Mouse (Mus musculus) CH12.LX (cell line): ENCODE data around the gene Mast3. TPM values are rescaled to one million over a fixed set of nuclear protein-coding genes. Genes with fewer than 3 reads are reported as not detected.

ENCODE experiments used
- DNase-seq: peaks from one replicate; pipeline ENCODE4 v3.0.0-alpha.2; 2013; ENCODE audit errors: extremely low read depth
- H3K27ac ChIP-seq: 2 replicates; pipeline ENCODE4 v1.5.1; 2012; ENCODE audit warnings: low read depth, mild to moderate bottlenecking, control low read depth, moderate library complexity; ENCODE audit not compliant: insufficient read depth
- H3K27me3 ChIP-seq: replicated peaks from 2 replicates; pipeline ENCODE3; 2012; ENCODE audit warnings: inconsistent platforms
- H3K36me3 ChIP-seq, 2 experiments: replicated peaks in 1 of 2; 2 replicates each; pipeline versions ENCODE3 to v1.6.1; 2012; ENCODE audit warnings: inconsistent platforms in 1 of 2, low read length in 1 of 2, mild to moderate bottlenecking in 1 of 2, mixed read lengths in 1 of 2, moderate library complexity in 1 of 2; ENCODE audit not compliant: control insufficient read depth in 1 of 2, insufficient read depth in 1 of 2
- H3K4me1 ChIP-seq, 2 experiments: 2 replicates each; pipeline ENCODE4 v1.6.1; 2012; ENCODE audit warnings: inconsistent platforms in 1 of 2, moderate library complexity in 1 of 2; ENCODE audit not compliant: insufficient read depth in 2 of 2, control insufficient read depth in 1 of 2
- H3K4me2 ChIP-seq: 2 replicates; pipeline ENCODE4 v1.6.1; 2012; ENCODE audit warnings: low read depth, mild to moderate bottlenecking, control low read depth; ENCODE audit not compliant: poor library complexity, insufficient read depth, severe bottlenecking
- H3K4me3 ChIP-seq, 3 experiments: fragments of 150-350 bp in 1 of 3; sonication (generic) in 1 of 3; replicated peaks in 1 of 3; 2 replicates each; pipeline versions ENCODE3 to v1.5.1; 2011 to 2012; ENCODE audit warnings: low read depth in 2 of 3, low read length in 2 of 3, mild to moderate bottlenecking in 2 of 3, moderate library complexity in 2 of 3, control low read depth in 1 of 3, improper control_type of control experiment in 1 of 3, inconsistent platforms in 1 of 3, mixed read lengths in 1 of 3; ENCODE audit not compliant: poor library complexity in 1 of 3
- H3K79me2 ChIP-seq: replicated peaks from 2 replicates; pipeline ENCODE4 v1.6.1; 2012; ENCODE audit warnings: mild to moderate bottlenecking, moderate library complexity; ENCODE audit not compliant: control insufficient read depth, poor library complexity, insufficient read depth, severe bottlenecking; ENCODE audit errors: extremely low read depth
- H3K9ac ChIP-seq: 2 replicates; pipeline ENCODE4 v1.6.1; 2012; ENCODE audit warnings: low read depth, mild to moderate bottlenecking, control low read depth, moderate library complexity; ENCODE audit not compliant: insufficient read depth
- H3K9me3 ChIP-seq: replicated peaks from 2 replicates; pipeline ENCODE3; 2012; ENCODE audit warnings: low read length, inconsistent platforms, mixed read lengths
- CHD1 ChIP-seq: IDR thresholded peaks from 2 replicates; pipeline ENCODE4 v1.6.1; 2012; ENCODE audit warnings: low read depth, low read length, improper control_type of control experiment, inconsistent platforms
- CTCF ChIP-seq, 2 experiments: IDR thresholded peaks in 1 of 2; conservative IDR thresholded peaks in 1 of 2; 2 replicates each; pipeline ENCODE4 v1.5.1; 2011 to 2012; ENCODE audit warnings: low read depth in 2 of 2, low read length in 2 of 2, improper control_type of control experiment in 1 of 2, inconsistent platforms in 1 of 2, mild to moderate bottlenecking in 1 of 2, moderate library complexity in 1 of 2
- EP300 ChIP-seq: IDR thresholded peaks from 2 replicates; pipeline ENCODE4 v1.6.1; 2011; ENCODE audit warnings: low read length, improper control_type of control experiment
- HCFC1 ChIP-seq: IDR thresholded peaks from 2 replicates; pipeline ENCODE4 v1.6.1; 2012; ENCODE audit warnings: low read depth, mild to moderate bottlenecking, inconsistent platforms, low read length, improper control_type of control experiment
- IRF4 ChIP-seq: IDR thresholded peaks from 2 replicates; pipeline ENCODE4 v1.6.1; 2014; ENCODE audit warnings: low read depth, mild to moderate bottlenecking, inconsistent platforms, low read length, improper control_type of control experiment
- KAT2A ChIP-seq: IDR thresholded peaks from 2 replicates; pipeline ENCODE4 v1.6.1; 2012; ENCODE audit warnings: low read length, improper control_type of control experiment, inconsistent platforms; ENCODE audit not compliant: insufficient replicate concordance
- MAFK ChIP-seq: IDR thresholded peaks from 2 replicates; pipeline ENCODE4 v1.6.1; 2011; ENCODE audit warnings: low read length, improper control_type of control experiment; ENCODE audit not compliant: insufficient replicate concordance
- MEF2A ChIP-seq: IDR thresholded peaks from 2 replicates; pipeline ENCODE4 v1.6.1; 2014; ENCODE audit warnings: low read depth, mild to moderate bottlenecking, inconsistent platforms, low read length, improper control_type of control experiment, borderline replicate concordance
- MYC ChIP-seq: IDR thresholded peaks from 2 replicates; pipeline ENCODE4 v1.6.1; 2011; ENCODE audit warnings: low read depth, mild to moderate bottlenecking, improper control_type of control experiment, low read length
- NRF1 ChIP-seq: IDR thresholded peaks from 2 replicates; pipeline ENCODE4 v1.6.1; 2014; ENCODE audit warnings: low read depth, mild to moderate bottlenecking, inconsistent platforms, low read length, improper control_type of control experiment, moderate library complexity
- PAX5 ChIP-seq: IDR thresholded peaks from 2 replicates; pipeline ENCODE4 v1.6.1; 2012; ENCODE audit warnings: low read length, inconsistent platforms, mixed read lengths
- POLR2A ChIP-seq: IDR thresholded peaks from 2 replicates; pipeline ENCODE4 v1.6.1; 2011; ENCODE audit warnings: low read depth, mild to moderate bottlenecking, improper control_type of control experiment, low read length
- RAD21 ChIP-seq: IDR thresholded peaks from 2 replicates; pipeline ENCODE4 v1.6.1; 2011; ENCODE audit warnings: low read depth, mild to moderate bottlenecking, low read length, improper control_type of control experiment, moderate library complexity
- SMC3 ChIP-seq: IDR thresholded peaks from 2 replicates; pipeline ENCODE4 v1.6.1; 2011; ENCODE audit warnings: low read depth, low read length, improper control_type of control experiment
- TCF12 ChIP-seq: IDR thresholded peaks from 2 replicates; pipeline ENCODE4 v1.6.1; 2014; ENCODE audit warnings: low read depth, mild to moderate bottlenecking, inconsistent platforms, low read length, improper control_type of control experiment
- USF1 ChIP-seq: IDR thresholded peaks from 2 replicates; pipeline ENCODE4 v1.6.1; 2014; ENCODE audit warnings: low read depth, mild to moderate bottlenecking, inconsistent platforms, low read length, improper control_type of control experiment
- dilution Hi-C: fragments of 300-500 bp; cut with MboI; formaldehyde crosslinking; loops from 2 replicates; pipeline ENCODE4 v1.14.3; 2020; ENCODE audit warnings: low sequenced_read_pairs; ENCODE audit not compliant: extremely low pct_unique_long_range_greater_than_20kb, extremely low pct_ligation_motif_present
- in situ Hi-C: fragments of 300-500 bp; cut with MboI; formaldehyde crosslinking; loops from 3 replicates; pipeline ENCODE4 v1.14.3; 2019; ENCODE audit warnings: low sequenced_read_pairs, low pct_ligation_motif_present, low pct_unique_long_range_greater_than_20kb, mixed read lengths
- polyA plus RNA-seq: library from polyadenylated mRNA; unstranded; fragments of >175 nt; gene quantifications from 2 replicates; pipeline ENCODE4 v1.2.1, GENCODE M21; 2012; ENCODE audit warnings: low read depth; ENCODE audit not compliant: insufficient read length
- total RNA-seq, 2 experiments: library from RNA; depleted of rRNA; stranded (reverse); fragments of 300-350 nt in 1 of 2; fragments of >200 nt in 1 of 2; gene quantifications; 2 replicates each; pipeline ENCODE4 v1.2.3; 2012 to 2014

Mast3 gene
- total and polyA plus RNA-seq, 3 experiments = 7.0 to 23.4 (median 11.6) TPM

GRCm38 (mm10) chr8:70764026-70764425, 40.8 kb downstream of the Mast3 start:
- H3K4me1 ChIP-seq = peaks cover 25 to 71% of the 10 kb centered on the region in 2 experiments
- H3K27me3 ChIP-seq = no peaks in the 10 kb centered on the region
- no peak overlapping the region for H3K4me3 ChIP-seq
- no peak for DNase-seq
- TF ChIP-seq KAT2A = no peak
- no peak for TF ChIP-seq PAX5
- TF ChIP-seq POLR2A = no peak
- TF ChIP-seq MYC = no peak
- TF ChIP-seq CTCF (conservative IDR thresholded peaks at IDR 0.05 in 1 of 2, IDR thresholded peaks at IDR 0.05 in 1 of 2; ENCODE audit: low read depth in 2 of 2, low read length in 2 of 2) = no peak
- TF ChIP-seq EP300 = no peak
- TF ChIP-seq MEF2A = no peak
- TF ChIP-seq MAFK = no peak
- TF ChIP-seq NRF1 = no peak
- TF ChIP-seq USF1 = no peak
- no peak for TF ChIP-seq IRF4
- no peak for TF ChIP-seq CHD1
- no peak overlapping the region for H3K9ac ChIP-seq
- no peak overlapping the region for H3K27ac ChIP-seq
- no peaks in the 10 kb centered on the region for H3K79me2 ChIP-seq
- peaks cover 17 to 43% of the 10 kb centered on the region in 2 experiments for H3K36me3 ChIP-seq
- dilution Hi-C loops = no loop called here
- in situ Hi-C loops = loop anchor here (5.0 kb wide), 1 partner anchor 78 kb away; no protein-coding TSS in a partner anchor
- H3K9me3 ChIP-seq = no peaks in the 10 kb centered on the region
- H3K4me2 ChIP-seq = no peak overlapping the region

GRCm38 (mm10) chr8:70763354-70763753, 41.5 kb downstream of the Mast3 start:
- in situ Hi-C loops = loop anchor here (5.0 kb wide), 1 partner anchor 79 kb away; no protein-coding TSS in a partner anchor
- DNase-seq = peak; percentile 66
- H3K4me1 ChIP-seq = peaks cover 18 to 65% of the 10 kb centered on the region in 2 experiments
- TF ChIP-seq IRF4 (no peak), SMC3 (peak; percentile 78), MEF2A (no peak), RAD21 (peak; percentile 81), CTCF (conservative IDR thresholded peaks at IDR 0.05 in 1 of 2, IDR thresholded peaks at IDR 0.05 in 1 of 2; ENCODE audit: low read depth in 2 of 2, low read length in 2 of 2) (peak; percentile 87 to 91), TCF12 (no peak), HCFC1 (no peak)
- TF ChIP-seq, all 38 proteins: peak for 3
- peaks cover 16 to 43% of the 10 kb centered on the region in 2 experiments for H3K36me3 ChIP-seq
- no peak overlapping the region for H3K27ac ChIP-seq
- dilution Hi-C loops = no loop called here
- no peaks in the 10 kb centered on the region for H3K9me3 ChIP-seq
- H3K27me3 ChIP-seq = no peaks in the 10 kb centered on the region
- no peak overlapping the region for H3K9ac ChIP-seq
- no peak overlapping the region for H3K4me2 ChIP-seq
- H3K79me2 ChIP-seq = no peaks in the 10 kb centered on the region
- H3K4me3 ChIP-seq = no peak overlapping the region
